Mouse (Mus musculus) erythroblast, embryonic 14.5 days (primary cell): ENCODE results near the gene Fam133b. TPM values are rescaled to one million over a fixed set of nuclear protein-coding genes. Genes with fewer than 3 reads are reported as not detected.

Source experiments
- H3K27me3 ChIP-seq: 2 replicates; pipeline ENCODE4 v1.6.1; 2012; ENCODE audit warnings: inconsistent platforms; ENCODE audit not compliant: control insufficient read depth
- H3K36me3 ChIP-seq: 2 replicates; pipeline ENCODE4 v1.6.1; 2012; ENCODE audit warnings: mild to moderate bottlenecking, inconsistent platforms; ENCODE audit not compliant: control insufficient read depth
- H3K4me1 ChIP-seq: 2 replicates; pipeline ENCODE4 v1.6.1; 2012; ENCODE audit warnings: inconsistent platforms; ENCODE audit not compliant: control insufficient read depth
- H3K4me3 ChIP-seq: replicated peaks from 2 replicates; pipeline ENCODE3; 2012; ENCODE audit warnings: moderate library complexity, mild to moderate bottlenecking, inconsistent platforms
- H3K9me3 ChIP-seq: 2 replicates; pipeline ENCODE4 v1.6.1; 2012; ENCODE audit warnings: low read length, inconsistent platforms, mixed read lengths; ENCODE audit not compliant: control insufficient read depth
- GATA1 ChIP-seq: IDR thresholded peaks from 2 replicates; pipeline ENCODE4 v1.6.1; 2012; ENCODE audit warnings: low read length, inconsistent platforms, mixed read lengths
- TAL1 ChIP-seq: IDR thresholded peaks from 3 replicates; pipeline ENCODE4 v1.6.1; 2012; ENCODE audit warnings: low read length, inconsistent platforms, mixed read lengths
- polyA plus RNA-seq: library from polyadenylated mRNA; stranded (reverse); fragments of >175 nt; gene quantifications from 2 replicates; pipeline ENCODE4 v1.2.3, GENCODE M21; 2012

Fam133b gene
- polyA plus RNA-seq, 1 experiment, result 2.6 TPM

GRCm38 (mm10) chr5:3538505-3539472, 4.8 kb upstream of the Fam133b start:
- Histone ChIP-seq H3K9me3 (no peaks in the 10 kb centered on the region), H3K4me3 (no peak overlapping the region), H3K4me1 (peaks cover 18% of the 10 kb centered on the region), H3K27me3 (no peaks in the 10 kb centered on the region), H3K36me3 (no peaks in the 10 kb centered on the region)
- no peak for TF ChIP-seq GATA1
- TF ChIP-seq TAL1, result no peak

GRCm38 (mm10) chr5:3541871-3542270, 1.8 kb upstream of the Fam133b start:
- H3K36me3 ChIP-seq, result peaks cover 11% of the 10 kb centered on the region
- no peaks in the 10 kb centered on the region for H3K9me3 ChIP-seq
- no peak overlapping the region for H3K4me3 ChIP-seq
- no peak for TF ChIP-seq TAL1
- no peak for TF ChIP-seq GATA1
- H3K27me3 ChIP-seq, result no peaks in the 10 kb centered on the region
- peaks cover 37% of the 10 kb centered on the region for H3K4me1 ChIP-seq

GRCm38 (mm10) chr5:3544480-3544769, 792 bp downstream of the Fam133b start:
- H3K4me3 ChIP-seq, result peak overlapping the region; percentile 84
- TF ChIP-seq GATA1, result no peak
- no peak for TF ChIP-seq TAL1
- H3K36me3 ChIP-seq, result peaks cover 20% of the 10 kb centered on the region
- H3K27me3 ChIP-seq, result no peaks in the 10 kb centered on the region
- H3K9me3 ChIP-seq, result no peaks in the 10 kb centered on the region
- H3K4me1 ChIP-seq, result peaks cover 40% of the 10 kb centered on the region

GRCm38 (mm10) chr5:3546226-3546625, 2.6 kb downstream of the Fam133b start:
- TF ChIP-seq GATA1 (no peak), TAL1 (no peak)
- Histone ChIP-seq H3K4me1 (peaks cover 42% of the 10 kb centered on the region), H3K36me3 (peaks cover 23% of the 10 kb centered on the region), H3K27me3 (no peaks in the 10 kb centered on the region), H3K4me3 (no peak overlapping the region), H3K9me3 (no peaks in the 10 kb centered on the region)

GRCm38 (mm10) chr5:3551481-3551880, 7.8 kb downstream of the Fam133b start:
- no peak overlapping the region for H3K4me3 ChIP-seq
- no peaks in the 10 kb centered on the region for H3K27me3 ChIP-seq
- peaks cover 6% of the 10 kb centered on the region; the same call in 1 of the 2 replicates for H3K4me1 ChIP-seq
- H3K36me3 ChIP-seq, result peaks cover 37% of the 10 kb centered on the region
- TF ChIP-seq GATA1 (no peak), TAL1 (no peak)
- no peaks in the 10 kb centered on the region for H3K9me3 ChIP-seq

GRCm38 (mm10) chr5:3554198-3554597, 10.6 kb downstream of the Fam133b start:
- peaks cover 50% of the 10 kb centered on the region for H3K36me3 ChIP-seq
- TF ChIP-seq GATA1 (no peak), TAL1 (no peak)

GRCm38 (mm10) chr5:3571266-3571665, 27.6 kb downstream of the Fam133b start, which contains the start of gene 1700109H08Rik:
TSS of gene 1700109H08Rik (plus strand) at chr5:3571566.
- TF ChIP-seq GATA1, result no peak
- no peak for TF ChIP-seq TAL1
- H3K9me3 ChIP-seq, result peaks cover 3% of the 10 kb centered on the region; the same call in 1 of the 2 replicates
- H3K36me3 ChIP-seq, result peaks cover 96% of the 10 kb centered on the region
- no peaks in the 10 kb centered on the region for H3K4me1 ChIP-seq
- H3K4me3 ChIP-seq, result no peak within 1 kb of the TSS
- H3K27me3 ChIP-seq, result no peaks in the 10 kb centered on the region

More at GRCm38 (mm10) chr5:3554198-3554597, 10.6 kb downstream of the Fam133b start:
- Histone ChIP-seq H3K9me3 (no peaks in the 10 kb centered on the region), H3K4me1 (peaks cover 3% of the 10 kb centered on the region; the same call in 1 of the 2 replicates), H3K27me3 (no peaks in the 10 kb centered on the region), H3K4me3 (no peak overlapping the region)

GRCm38 (mm10) chr5:3574825-3575224, 31.2 kb downstream of the Fam133b start:
- no peaks in the 10 kb centered on the region for H3K27me3 ChIP-seq
- no peaks in the 10 kb centered on the region for H3K4me1 ChIP-seq
- H3K4me3 ChIP-seq, result no peak overlapping the region
- TF ChIP-seq TAL1 (no peak), GATA1 (no peak)
- H3K9me3 ChIP-seq, result peaks cover 3% of the 10 kb centered on the region; the same call in 1 of the 2 replicates
- H3K36me3 ChIP-seq, result peaks cover 98% of the 10 kb centered on the region

GRCm38 (mm10) chr5:3577939-3578338, 34.3 kb downstream of the Fam133b start:
- TF ChIP-seq TAL1, result no peak
- no peak for TF ChIP-seq GATA1
- H3K36me3 ChIP-seq, result peaks cover 98% of the 10 kb centered on the region
- H3K9me3 ChIP-seq, result peaks cover 3% of the 10 kb centered on the region; the same call in 1 of the 2 replicates
- no peaks in the 10 kb centered on the region for H3K27me3 ChIP-seq
- no peaks in the 10 kb centered on the region for H3K4me1 ChIP-seq
- no peak overlapping the region for H3K4me3 ChIP-seq
